Mouse (Mus musculus): Measurements from ENCODE around the gene Il2rb. TPM values are rescaled to one million over a fixed set of nuclear protein-coding genes. Genes with fewer than 3 reads are reported as not detected.

The Il2rb gene
- 0.04 TPM in 1 of 2 replicates, not detected in the other for polyA plus RNA-seq (2015; fragmentation: Nextera tagmentation; extraction: Ambion mirVana)

GRCm38 (mm10) chr15:78494968-78495406, at the start of gene Il2rb:
Gene Il2rb, minus strand, starts transcription at chr15:78495271.
- Histone ChIP-seq H3K4me1 (0 out of 2 replicates have a peak, but pooled peaks cover 3% of the 10 kb centered on the region), H3K36me3 (no peaks in the 10 kb centered on the region), H3K4me2 (no peak within 1 kb of the TSS), H3K4me3 (no peak within 1 kb of the TSS), H3K27ac (replicated peaks) (no peak within 1 kb of the TSS), H3K9ac (no peak within 1 kb of the TSS), H3K9me3 (no peaks in the 10 kb centered on the region), H3K27me3 (replicated peaks) (no peaks in the 10 kb centered on the region)
- no peak for ATAC-seq (ENCODE audit: extremely low read depth, insufficient number of reproducible peaks, low FRiP score, low TSS enrichment)
- WGBS, result 85% methylated on average over 11 of the region's 11 CpGs

DNA sequence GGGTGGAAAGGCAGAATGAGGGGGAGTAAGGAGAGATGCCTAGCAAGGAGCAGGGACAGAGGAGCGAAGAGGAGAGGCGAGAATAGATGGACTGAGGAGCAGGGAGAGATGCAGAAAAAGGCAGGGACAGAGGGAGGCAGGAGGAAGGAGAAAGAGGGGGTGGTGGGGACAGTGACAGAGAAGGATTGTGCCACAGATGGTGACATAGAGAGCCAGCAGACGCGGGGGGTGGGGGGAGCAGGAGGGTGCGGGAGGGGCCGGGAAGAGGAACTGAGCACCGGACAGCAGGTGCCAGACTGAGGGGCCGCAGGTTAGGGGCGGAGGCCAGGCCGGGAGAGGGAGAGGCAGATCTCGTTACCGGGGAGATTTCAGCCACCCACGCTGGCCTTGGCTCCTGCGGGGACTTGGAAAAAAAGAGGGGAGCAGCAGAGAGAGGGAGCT, 49.5 kb upstream of the Il2rb start, which contains the start of gene Sstr3:
Gene Sstr3, minus strand, starts transcription at position 125 of the 441 bp plus-strand sequence.
- Histone ChIP-seq H3K36me3 (no peaks in the 10 kb centered on the region), H3K9me3 (no peaks in the 10 kb centered on the region), H3K27ac (replicated peaks) (no peak within 1 kb of the TSS), H3K4me3 (no peak within 1 kb of the TSS), H3K4me1 (peaks cover 43% of the 10 kb centered on the region), H3K9ac (peak within 1 kb of the TSS; percentile 50), H3K27me3 (replicated peaks) (peaks cover 41% of the 10 kb centered on the region), H3K4me2 (no peak within 1 kb of the TSS)
- whole genome bisulfite sequencing, result 15% methylated on average over 14 of the region's 14 CpGs
- ATAC-seq (ENCODE audit: extremely low read depth, insufficient number of reproducible peaks, low FRiP score, low TSS enrichment), result no peak

DNA sequence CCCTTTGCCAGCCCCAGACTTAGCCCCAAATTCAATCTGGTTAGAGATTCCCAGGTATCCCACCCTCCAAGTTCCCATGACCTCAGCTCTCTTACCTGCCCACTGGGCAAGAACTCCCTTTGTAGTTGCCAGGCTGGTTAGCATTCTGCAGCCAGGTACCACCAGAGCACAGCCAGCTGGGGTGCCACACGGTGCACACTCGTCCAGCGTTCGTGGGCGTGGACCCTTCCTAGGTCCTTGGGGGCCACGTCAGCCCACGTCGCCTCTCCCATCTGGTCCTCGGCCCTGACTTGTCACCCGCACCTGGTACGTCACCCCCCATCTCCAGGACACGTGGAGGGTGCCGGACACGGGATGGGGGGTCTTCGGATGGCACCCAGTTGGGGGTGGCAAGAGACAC, 49.0 kb upstream of the Il2rb start:
- Histone ChIP-seq H3K36me3 (no peaks in the 10 kb centered on the region), H3K9me3 (no peaks in the 10 kb centered on the region), H3K9ac (no peak overlapping the region), H3K4me1 (peaks cover 43% of the 10 kb centered on the region), H3K4me3 (no peak overlapping the region), H3K4me2 (no peak overlapping the region), H3K27me3 (replicated peaks) (peaks cover 45% of the 10 kb centered on the region), H3K27ac (replicated peaks) (no peak overlapping the region)
- ATAC-seq (ENCODE audit: extremely low read depth, insufficient number of reproducible peaks, low FRiP score, low TSS enrichment), result no peak
- WGBS, result 71% methylated on average over 15 of the region's 15 CpGs

- H3K27me3 ChIP-seq (replicated peaks), result peaks cover 57% of the 10 kb centered on the region
- 61% methylated on average over 7 of the region's 7 CpGs for WGBS
- no peak for ATAC-seq (ENCODE audit: extremely low read depth, insufficient number of reproducible peaks, low FRiP score, low TSS enrichment)
- no peaks in the 10 kb centered on the region for H3K36me3 ChIP-seq
- H3K4me2 ChIP-seq, result no peak overlapping the region
- H3K27ac ChIP-seq (replicated peaks), result no peak overlapping the region
- H3K4me1 ChIP-seq, result peaks cover 35% of the 10 kb centered on the region
- no peaks in the 10 kb centered on the region for H3K9me3 ChIP-seq
- no peak overlapping the region for H3K4me3 ChIP-seq
- no peak overlapping the region for H3K9ac ChIP-seq
Observed at GRCm38 (mm10) chr15:78542767-78543303, 47.8 kb upstream of the Il2rb start.

- H3K4me2 ChIP-seq, result 0 out of 2 replicates have a peak overlapping the region, but pooled peaks have one; percentile 3
- WGBS, result 72% methylated on average over 3 of the region's 3 CpGs
- no peaks in the 10 kb centered on the region for H3K36me3 ChIP-seq
- H3K4me3 ChIP-seq, result no peak overlapping the region
- no peak for ATAC-seq (ENCODE audit: extremely low read depth, insufficient number of reproducible peaks, low FRiP score, low TSS enrichment)
- H3K27me3 ChIP-seq (replicated peaks), result peaks cover 61% of the 10 kb centered on the region
- H3K4me1 ChIP-seq, result peaks cover 32% of the 10 kb centered on the region
- H3K27ac ChIP-seq (replicated peaks), result peak overlapping the region; percentile 60
- peak overlapping the region; percentile 2; the same call in 1 of the 2 replicates for H3K9ac ChIP-seq
- no peaks in the 10 kb centered on the region for H3K9me3 ChIP-seq
Observed at GRCm38 (mm10) chr15:78542098-78542766, 47.2 kb upstream of the Il2rb start.

GRCm38 (mm10) chr15:78541606-78542005, 46.5 kb upstream of the Il2rb start:
- peaks cover 61% of the 10 kb centered on the region for H3K27me3 ChIP-seq (replicated peaks)
- 16% methylated on average over 3 of the region's 3 CpGs for WGBS
- peaks cover 32% of the 10 kb centered on the region for H3K4me1 ChIP-seq
- no peaks in the 10 kb centered on the region for H3K9me3 ChIP-seq
- 0 out of 2 replicates have a peak overlapping the region, but pooled peaks have one; percentile 3 for H3K4me2 ChIP-seq
- no peaks in the 10 kb centered on the region for H3K36me3 ChIP-seq
- H3K9ac ChIP-seq, result peak overlapping the region; percentile 2
- 0 out of 2 replicates have a peak, but pooled peaks have one; percentile 20 for ATAC-seq (ENCODE audit: extremely low read depth, insufficient number of reproducible peaks, low FRiP score, low TSS enrichment)
- no peak overlapping the region for H3K4me3 ChIP-seq
- peak overlapping the region; percentile 60 for H3K27ac ChIP-seq (replicated peaks)

DNA sequence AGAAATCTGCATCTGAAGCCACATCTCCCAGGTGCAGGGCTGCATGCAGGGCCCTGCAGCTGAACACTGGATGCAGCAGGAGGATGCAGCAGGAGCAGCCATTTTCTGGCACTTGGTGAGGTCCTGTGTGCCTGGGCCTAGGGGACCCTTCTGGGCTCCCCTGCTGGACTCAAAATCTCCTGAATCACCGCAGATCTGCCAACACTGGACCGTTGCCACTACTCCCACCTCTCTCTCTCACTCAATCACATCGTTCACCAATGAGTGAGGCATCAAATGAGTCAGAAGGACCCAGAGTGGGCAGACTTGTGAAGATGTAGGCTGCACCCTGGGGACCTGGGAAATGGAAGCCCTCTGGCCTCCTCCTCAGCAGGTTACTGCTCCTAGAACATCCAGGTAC, 46.0 kb upstream of the Il2rb start:
- ATAC-seq (ENCODE audit: extremely low read depth, insufficient number of reproducible peaks, low FRiP score, low TSS enrichment), result no peak
- no peaks in the 10 kb centered on the region for H3K9me3 ChIP-seq
- no peak overlapping the region for H3K4me2 ChIP-seq
- H3K4me3 ChIP-seq, result no peak overlapping the region
- H3K36me3 ChIP-seq, result no peaks in the 10 kb centered on the region
- H3K27ac ChIP-seq (replicated peaks), result peak overlapping the region; percentile 60
- peaks cover 58% of the 10 kb centered on the region for H3K27me3 ChIP-seq (replicated peaks)
- H3K4me1 ChIP-seq, result peaks cover 32% of the 10 kb centered on the region
- peak overlapping the region; percentile 2; the same call in 1 of the 2 replicates for H3K9ac ChIP-seq
- 64% methylated on average over 3 of the region's 3 CpGs for WGBS

DNA sequence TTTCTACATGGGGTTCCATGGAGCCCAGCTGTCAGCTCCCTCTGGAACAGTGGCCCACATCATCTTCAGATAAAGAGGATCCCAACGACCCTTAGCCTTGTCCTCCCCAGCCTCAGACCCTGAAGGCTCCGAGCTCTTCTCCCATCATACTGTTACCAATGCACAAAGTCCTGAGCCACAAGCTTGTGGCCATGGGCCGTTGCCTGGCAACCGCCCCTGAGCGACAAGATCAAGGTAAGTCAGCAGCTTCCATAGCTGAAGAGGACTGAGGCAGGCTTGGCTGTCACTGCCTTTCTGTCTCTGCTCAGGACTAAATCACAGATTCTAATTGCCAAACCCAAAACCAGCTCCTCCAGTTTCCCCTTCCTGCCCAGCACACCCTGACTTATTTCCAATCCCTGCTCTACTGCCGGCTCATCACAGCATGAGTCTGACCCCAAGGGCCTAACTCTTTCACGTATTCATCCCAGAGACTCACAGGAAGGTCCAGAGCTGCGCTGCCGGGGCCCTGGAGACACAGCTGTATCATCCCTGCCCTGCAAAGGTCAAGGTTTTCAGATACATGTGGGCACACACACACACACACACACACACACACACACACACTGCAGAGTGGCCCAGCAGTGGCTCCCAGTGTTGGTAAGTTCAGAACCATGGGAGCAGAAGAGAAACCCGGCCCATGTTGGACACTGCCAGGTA, 40.8 kb upstream of the Il2rb start:
- WGBS, result 56% methylated on average over 10 of the region's 10 CpGs
- no peaks in the 10 kb centered on the region for H3K9me3 ChIP-seq
- H3K27ac ChIP-seq (replicated peaks), result no peak overlapping the region
- H3K9ac ChIP-seq, result peak overlapping the region; percentile 13; the same call in 1 of the 2 replicates
- H3K4me2 ChIP-seq, result no peak overlapping the region
- H3K27me3 ChIP-seq (replicated peaks), result peaks cover 28% of the 10 kb centered on the region
- H3K4me1 ChIP-seq, result peaks cover 9% of the 10 kb centered on the region
- no peak overlapping the region for H3K4me3 ChIP-seq
- ATAC-seq (ENCODE audit: extremely low read depth, insufficient number of reproducible peaks, low FRiP score, low TSS enrichment), result no peak
- no peaks in the 10 kb centered on the region for H3K36me3 ChIP-seq

- no peak for ATAC-seq (ENCODE audit: extremely low read depth, insufficient number of reproducible peaks, low FRiP score, low TSS enrichment)
- Histone ChIP-seq H3K27me3 (replicated peaks) (peaks cover 10% of the 10 kb centered on the region), H3K9ac (0 out of 2 replicates have a peak overlapping the region, but pooled peaks have one; percentile 25), H3K4me2 (no peak overlapping the region), H3K36me3 (no peaks in the 10 kb centered on the region), H3K27ac (replicated peaks) (no peak overlapping the region), H3K4me1 (peaks cover 34% of the 10 kb centered on the region), H3K4me3 (no peak overlapping the region), H3K9me3 (no peaks in the 10 kb centered on the region)
- 65% methylated on average over 10 of the region's 10 CpGs for WGBS
Observed at GRCm38 (mm10) chr15:78533346-78533835, 38.3 kb upstream of the Il2rb start.

- ATAC-seq (ENCODE audit: extremely low read depth, insufficient number of reproducible peaks, low FRiP score, low TSS enrichment), result no peak
- Histone ChIP-seq H3K9me3 (no peaks in the 10 kb centered on the region), H3K4me2 (no peak overlapping the region), H3K36me3 (no peaks in the 10 kb centered on the region), H3K4me1 (peaks cover 40% of the 10 kb centered on the region), H3K4me3 (no peak overlapping the region), H3K9ac (0 out of 2 replicates have a peak overlapping the region, but pooled peaks have one; percentile 25), H3K27me3 (replicated peaks) (peaks cover 3% of the 10 kb centered on the region), H3K27ac (replicated peaks) (no peak overlapping the region)
- 68% methylated on average over 10 of the region's 10 CpGs for WGBS
Observed at GRCm38 (mm10) chr15:78532566-78533345, 37.7 kb upstream of the Il2rb start.

All from heart, embryonic 13.5 days (tissue).